Mouse (Mus musculus): ENCODE measurements around the gene Tada2b. TPM values are rescaled to one million over a fixed set of nuclear protein-coding genes. Genes with fewer than 3 reads are reported as not detected.

Tada2b gene
- total and polyA plus RNA-seq, 2 experiments from 2014 or later = 3.9 to 18.9 TPM

- H3K36me3 ChIP-seq (ENCODE audit: insufficient read depth, low read length) = no peaks in the 10 kb centered on the region
- H3K9me3 ChIP-seq (ENCODE audit: low read length) = no peaks in the 10 kb centered on the region
- peak overlapping the region; percentile 94 for H3K9ac ChIP-seq (replicated peaks; ENCODE audit: low read length)
- H3K4me2 ChIP-seq (ENCODE audit: low read depth, low read length) = peak overlapping the region; percentile 90
- peak overlapping the region; percentile 88 for H3K27ac ChIP-seq
- 1% methylated on average over 58 of the region's 58 CpGs for WGBS
- peak overlapping the region; percentile 93 for H3K4me3 ChIP-seq (ENCODE audit: low read length)
- H3K27me3 ChIP-seq (ENCODE audit: insufficient read depth, low read length) = no peaks in the 10 kb centered on the region
- ATAC-seq (peak; percentile 60), DNase-seq (ENCODE audit: low spot score) (no peak)
- no peak for TF ChIP-seq CTCF (IDR thresholded peaks at IDR 0.05; ENCODE audit: low read depth)
- H3K4me1 ChIP-seq (ENCODE audit: insufficient read depth, low read length) = peaks cover 21% of the 10 kb centered on the region
Measured at GRCm38 (mm10) chr5:36483203-36484101, 633 bp downstream of the Tada2b start.

- DNase-seq (ENCODE audit: low spot score) = peak; percentile 19
- no peak for ATAC-seq
- H3K4me1 ChIP-seq (ENCODE audit: insufficient read depth, low read length) = peaks cover 21% of the 10 kb centered on the region
Measured at GRCm38 (mm10) chr5:36481114-36481513, 3.0 kb downstream of the Tada2b start.

DNA sequence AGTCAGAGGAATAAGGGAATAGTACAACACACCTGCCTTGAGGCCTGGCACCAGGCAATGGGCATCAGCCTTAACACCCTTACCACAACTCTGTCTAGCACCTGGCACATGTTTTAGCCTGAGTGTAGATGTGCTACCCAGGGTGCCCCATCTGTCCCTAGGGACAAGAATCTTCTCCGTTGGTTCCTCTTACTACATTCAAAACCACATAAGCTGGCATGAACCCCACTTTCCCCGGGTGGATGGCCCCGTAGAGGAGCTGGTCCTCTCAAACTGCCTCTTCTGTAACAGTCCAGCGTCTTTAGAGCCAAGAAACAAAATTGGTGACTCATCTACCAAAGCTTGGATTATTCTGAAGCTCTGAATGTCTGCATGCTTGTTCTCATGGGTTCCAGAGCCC, 3.7 kb downstream of the Tada2b start:
- Histone ChIP-seq H3K4me2 (ENCODE audit: low read depth, low read length) (no peak overlapping the region), H3K27ac (no peak overlapping the region), H3K36me3 (ENCODE audit: insufficient read depth, low read length) (no peaks in the 10 kb centered on the region; the same call in 1 of the 2 replicates), H3K4me1 (ENCODE audit: insufficient read depth, low read length) (peaks cover 21% of the 10 kb centered on the region), H3K9me3 (ENCODE audit: low read length) (no peaks in the 10 kb centered on the region), H3K9ac (replicated peaks; ENCODE audit: low read length) (no peak overlapping the region), H3K4me3 (ENCODE audit: low read length) (no peak overlapping the region), H3K27me3 (ENCODE audit: insufficient read depth, low read length) (no peaks in the 10 kb centered on the region)
- WGBS = 88% methylated on average over 4 of the region's 4 CpGs
- DNase-seq (ENCODE audit: low spot score) (no peak), ATAC-seq (no peak)
- no peak for TF ChIP-seq CTCF (IDR thresholded peaks at IDR 0.05; ENCODE audit: low read depth)

More at GRCm38 (mm10) chr5:36481114-36481513, 3.0 kb downstream of the Tada2b start:
- Histone ChIP-seq H3K9me3 (ENCODE audit: low read length) (no peaks in the 10 kb centered on the region), H3K36me3 (ENCODE audit: insufficient read depth, low read length) (no peaks in the 10 kb centered on the region; the same call in 1 of the 2 replicates), H3K4me2 (ENCODE audit: low read depth, low read length) (no peak overlapping the region), H3K27me3 (ENCODE audit: insufficient read depth, low read length) (no peaks in the 10 kb centered on the region), H3K27ac (no peak overlapping the region), H3K4me3 (ENCODE audit: low read length) (no peak overlapping the region), H3K9ac (replicated peaks; ENCODE audit: low read length) (no peak overlapping the region)
- 80% methylated on average over 1 of the region's 1 CpGs for WGBS
- peak; percentile 53 for TF ChIP-seq CTCF (IDR thresholded peaks at IDR 0.05; ENCODE audit: low read depth)

- no peak for TF ChIP-seq CTCF (IDR thresholded peaks at IDR 0.05; ENCODE audit: low read depth)
- no peak overlapping the region for H3K9ac ChIP-seq (replicated peaks; ENCODE audit: low read length)
- no peaks in the 10 kb centered on the region for H3K9me3 ChIP-seq (ENCODE audit: low read length)
- DNase-seq (ENCODE audit: low spot score) = no peak
- no peak overlapping the region for H3K4me2 ChIP-seq (ENCODE audit: low read depth, low read length)
- H3K4me3 ChIP-seq (ENCODE audit: low read length) = no peak overlapping the region
- ATAC-seq = no peak
- H3K4me1 ChIP-seq (ENCODE audit: insufficient read depth, low read length) = peaks cover 17% of the 10 kb centered on the region
- no peak overlapping the region for H3K27ac ChIP-seq
- H3K36me3 ChIP-seq (ENCODE audit: insufficient read depth, low read length) = no peaks in the 10 kb centered on the region; the same call in 1 of the 2 replicates
- WGBS = 59% methylated on average over 2 of the region's 2 CpGs
- H3K27me3 ChIP-seq (ENCODE audit: insufficient read depth, low read length) = no peaks in the 10 kb centered on the region
Measured at GRCm38 (mm10) chr5:36479735-36480134, 4.3 kb downstream of the Tada2b start.

DNA sequence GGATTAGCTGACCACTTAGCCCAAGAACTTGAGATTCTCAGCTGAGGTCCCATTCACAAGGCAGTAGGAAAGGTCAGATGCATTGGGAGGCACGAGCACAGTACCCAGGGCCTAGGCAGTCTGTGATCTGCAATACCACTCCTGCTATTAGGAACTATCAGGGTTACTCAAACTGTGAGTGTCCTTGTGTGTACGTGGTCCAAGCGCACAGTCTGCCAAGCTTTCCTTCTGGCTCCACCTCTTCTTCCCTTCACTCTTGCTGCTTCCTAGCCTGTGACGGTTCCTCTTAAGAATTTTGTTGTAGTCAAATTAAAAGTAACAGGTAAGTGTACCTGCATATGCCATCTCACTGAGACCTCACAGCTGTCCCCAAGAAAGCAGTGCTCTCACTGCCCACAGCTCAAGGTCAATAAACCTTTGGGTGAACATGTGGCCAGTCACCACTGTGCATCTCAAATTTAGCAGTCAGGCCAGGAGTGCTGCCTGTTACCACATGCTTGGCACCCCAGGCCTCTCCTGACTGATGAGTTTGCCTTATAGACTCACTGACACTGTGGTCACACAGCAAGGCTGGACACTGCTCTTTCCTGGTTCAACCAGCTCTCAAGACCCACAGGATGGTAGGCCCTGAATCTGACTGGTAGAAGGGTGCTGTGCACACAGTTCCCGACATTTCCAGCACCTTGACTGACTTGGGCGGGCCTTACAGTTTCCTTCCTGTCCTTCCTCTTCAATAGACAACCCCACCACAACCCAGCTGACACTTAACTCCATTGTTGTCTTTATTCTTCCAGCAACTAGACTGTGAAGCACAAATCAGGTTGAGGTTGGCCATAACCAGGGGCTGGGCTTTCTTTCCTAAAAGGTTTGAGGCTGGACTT, 5.3 kb downstream of the Tada2b start:
- WGBS = 90% methylated on average over 6 of the region's 6 CpGs
- Histone ChIP-seq H3K27me3 (ENCODE audit: insufficient read depth, low read length) (no peaks in the 10 kb centered on the region), H3K27ac (no peak overlapping the region), H3K4me1 (ENCODE audit: insufficient read depth, low read length) (peaks cover 15% of the 10 kb centered on the region), H3K4me3 (ENCODE audit: low read length) (no peak overlapping the region), H3K36me3 (ENCODE audit: insufficient read depth, low read length) (no peaks in the 10 kb centered on the region; the same call in 1 of the 2 replicates), H3K9me3 (ENCODE audit: low read length) (no peaks in the 10 kb centered on the region), H3K9ac (replicated peaks; ENCODE audit: low read length) (no peak overlapping the region), H3K4me2 (ENCODE audit: low read depth, low read length) (no peak overlapping the region)
- no peak for TF ChIP-seq CTCF (IDR thresholded peaks at IDR 0.05; ENCODE audit: low read depth)
- no peak for ATAC-seq
- no peak for DNase-seq (ENCODE audit: low spot score)

GRCm38 (mm10) chr5:36477486-36477885, 6.6 kb downstream of the Tada2b start:
- no peak for TF ChIP-seq CTCF (IDR thresholded peaks at IDR 0.05; ENCODE audit: low read depth)
- 89% methylated on average over 3 of the region's 3 CpGs for WGBS
- no peak for ATAC-seq
- H3K36me3 ChIP-seq (ENCODE audit: insufficient read depth, low read length) = peaks cover 8% of the 10 kb centered on the region
- peaks cover 6% of the 10 kb centered on the region for H3K4me1 ChIP-seq (ENCODE audit: insufficient read depth, low read length)
- H3K9ac ChIP-seq (replicated peaks; ENCODE audit: low read length) = no peak overlapping the region
- H3K27ac ChIP-seq = no peak overlapping the region
- no peak overlapping the region for H3K4me2 ChIP-seq (ENCODE audit: low read depth, low read length)
- no peaks in the 10 kb centered on the region for H3K27me3 ChIP-seq (ENCODE audit: insufficient read depth, low read length)
- no peaks in the 10 kb centered on the region for H3K9me3 ChIP-seq (ENCODE audit: low read length)
- H3K4me3 ChIP-seq (ENCODE audit: low read length) = no peak overlapping the region
- no peak for DNase-seq (ENCODE audit: low spot score)

Measured in hindbrain, postnatal 0 days (tissue).